ENCODE assay signal across 8 mouse cellular contexts in the genomic region with DNA sequence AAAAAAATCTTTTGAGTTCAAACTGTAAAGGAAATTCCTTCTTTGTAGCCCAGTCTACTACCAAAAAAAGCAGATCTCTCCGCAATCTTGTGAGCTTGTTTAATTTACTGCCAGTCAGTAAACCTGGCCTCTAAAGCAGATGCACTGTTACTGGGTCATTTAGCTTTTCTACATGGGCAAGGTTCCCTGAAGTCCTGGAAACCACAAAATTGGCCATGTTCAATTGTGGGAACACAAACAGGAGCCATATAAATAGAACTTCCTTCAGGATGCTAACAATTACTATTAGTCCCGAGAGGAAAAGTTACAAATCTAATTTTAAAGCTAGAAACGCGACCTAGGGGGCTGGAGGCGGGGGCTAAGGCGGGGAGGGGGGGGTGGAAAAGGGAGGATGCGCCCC. TPM values are rescaled to one million over a fixed set of nuclear protein-coding genes. Genes with fewer than 3 reads are reported as not detected.
DNase-seq lines count a peak whose midpoint lies in the region; ATAC-seq and TF ChIP-seq lines count a peak whose summit lies in the region.

No protein-coding gene starts in this region.

- WGBS in embryonic facial prominence, embryonic 13.5 days = 5% methylated on average over 7 of the region's 7 CpGs
- WGBS in intestine, postnatal 0 days = 4% methylated on average over 7 of the region's 7 CpGs

- H3K36me3 ChIP-seq in ES-Bruce4 (ENCODE audit: control insufficient read depth, insufficient read depth, low read length, poor library complexity, severe bottlenecking) = no peaks in the 10 kb centered on the region
- H3K36me3 ChIP-seq in embryonic facial prominence, embryonic 13.5 days = no peaks in the 10 kb centered on the region
- H3K36me3 ChIP-seq in intestine, postnatal 0 days (ENCODE audit: control insufficient read depth, insufficient read depth) = no peaks in the 10 kb centered on the region

- H3K4me3 ChIP-seq in gastrocnemius, adult 2 months = peak overlapping the region; percentile 74
- peak overlapping the region; percentile 87 for H3K4me3 ChIP-seq in ES-Bruce4 (ENCODE audit: low read depth, low read length)
- H3K4me3 ChIP-seq in embryonic facial prominence, embryonic 13.5 days = peak overlapping the region; percentile 55
- H3K4me3 ChIP-seq in intestine, postnatal 0 days (ENCODE audit: low read depth, low read length) = peak overlapping the region; percentile 51

- intact Hi-C loops in gastrocnemius, adult 2 months (cut with DNase I) = no loop called here
- intact Hi-C loops in gastrocnemius, postnatal 36 days (cut with DNase I) = no loop called here
- intact Hi-C loops in left cerebral cortex, postnatal 36 days (cut with DNase I) = loop anchor here (10.0 kb wide), 1 partner anchor 617 kb away; the partner anchor contains the start of gene Lin7c

- peak overlapping the region; percentile 66 for H3K4me2 ChIP-seq in embryonic facial prominence, embryonic 13.5 days
- peak overlapping the region; percentile 65 for H3K4me2 ChIP-seq in intestine, postnatal 0 days (replicated peaks; ENCODE audit: low read depth)

- H3K27ac ChIP-seq in gastrocnemius, adult 2 months = peak overlapping the region; percentile 85
- H3K27ac ChIP-seq in ES-Bruce4 (ENCODE audit: insufficient read depth, low read length) = peak overlapping the region; percentile 75; the same call in 1 of the 2 replicates
- peak overlapping the region; percentile 16; the same call in 1 of the 2 replicates for H3K27ac ChIP-seq in embryonic facial prominence, embryonic 13.5 days
- H3K27ac ChIP-seq in intestine, postnatal 0 days (ENCODE audit: low read depth, low read length) = no peak overlapping the region

- no peaks in the 10 kb centered on the region for H3K4me1 ChIP-seq in ES-Bruce4 (ENCODE audit: control insufficient read depth, insufficient read depth, low read length)
- peaks cover 9% of the 10 kb centered on the region for H3K4me1 ChIP-seq in embryonic facial prominence, embryonic 13.5 days
- no peaks in the 10 kb centered on the region for H3K4me1 ChIP-seq in intestine, postnatal 0 days (replicated peaks; ENCODE audit: control insufficient read depth, insufficient read depth, low read length)

- no peak for ATAC-seq in embryonic facial prominence, embryonic 13.5 days (ENCODE audit: insufficient number of reproducible peaks, insufficient read depth, low FRiP score, low TSS enrichment, low read depth)
- ATAC-seq in intestine, postnatal 0 days = no peak

- peak overlapping the region; percentile 78 for H3K9ac ChIP-seq in ES-Bruce4 (ENCODE audit: low read depth, poor library complexity, severe bottlenecking)
- H3K9ac ChIP-seq in embryonic facial prominence, embryonic 13.5 days = peak overlapping the region; percentile 73
- H3K9ac ChIP-seq in intestine, postnatal 0 days (ENCODE audit: low read depth, low read length) = peak overlapping the region; percentile 22

- no peaks in the 10 kb centered on the region for H3K27me3 ChIP-seq in ES-Bruce4 (ENCODE audit: control insufficient read depth, insufficient read depth, low read length, poor library complexity, severe bottlenecking)
- no peaks in the 10 kb centered on the region for H3K27me3 ChIP-seq in embryonic facial prominence, embryonic 13.5 days
- H3K27me3 ChIP-seq in intestine, postnatal 0 days (replicated peaks; ENCODE audit: control insufficient read depth, insufficient read depth, low read length) = no peaks in the 10 kb centered on the region

- H3K9me3 ChIP-seq in ES-Bruce4 (replicated peaks; ENCODE audit: control insufficient read depth, insufficient read depth, low read length, poor library complexity, severe bottlenecking) = no peaks in the 10 kb centered on the region
- no peaks in the 10 kb centered on the region for H3K9me3 ChIP-seq in embryonic facial prominence, embryonic 13.5 days
- no peaks in the 10 kb centered on the region for H3K9me3 ChIP-seq in intestine, postnatal 0 days (ENCODE audit: control insufficient read depth)

- no peak for TF ChIP-seq CTCF in gastrocnemius, adult 2 months (IDR thresholded peaks at IDR 0.05)
- no peak for TF ChIP-seq CTCF in ES-Bruce4 (IDR thresholded peaks at IDR 0.05; ENCODE audit: low read depth, low read length)
- TF ChIP-seq CTCF in intestine, postnatal 0 days (IDR thresholded peaks at IDR 0.05; ENCODE audit: low read depth) = no peak

- TF ChIP-seq POLR2A in ES-Bruce4 (IDR thresholded peaks at IDR 0.05; ENCODE audit: insufficient read depth, low read length) = no peak

- no peak for TF ChIP-seq EP300 in ES-Bruce4 (IDR thresholded peaks at IDR 0.05; ENCODE audit: insufficient read depth, low read depth, low read length)

- DNase-seq in gastrocnemius, adult 2 months = no peak
- no peak for DNase-seq in gastrocnemius, postnatal 36 days
- peak; percentile 15 for DNase-seq in retina, postnatal 1 day
- DNase-seq in left cerebral cortex, adult 11 months (ENCODE audit: low spot score) = no peak
- DNase-seq in left cerebral cortex, postnatal 36 days (ENCODE audit: low spot score in 2 of 2) = no peak

RNA-seq across cellular contexts. Expression of gene Kif18a, which starts 2.9 kb away (rescaled TPM):
- total RNA-seq in gastrocnemius, adult 2 months (2021) = under 1 TPM; 0.48 to 0.70 TPM
- total RNA-seq in gastrocnemius, postnatal 36 days (2021) = under 1 TPM; 0.72 to 0.92 TPM
- 46.6 and 49.9 TPM in 2 replicates for polyA plus RNA-seq in ES-Bruce4 (2011; ENCODE audit: insufficient read depth, insufficient read length, low read depth, missing spikeins)
- polyA plus RNA-seq in embryonic facial prominence, embryonic 13.5 days (2015; fragmentation: Nextera tagmentation; extraction: Ambion mirVana) = 21.0 and 23.9 TPM in 2 replicates
- 3.0 and 3.5 TPM in 2 replicates for polyA plus RNA-seq in intestine, postnatal 0 days (2015; fragmentation: Nextera tagmentation; extraction: Ambion mirVana)
- 1 to 10 TPM; 1.0 to 1.7 TPM for total RNA-seq in left cerebral cortex, postnatal 36 days (2021)

RNA-seq across cellular contexts. Expression of gene Mettl15, which starts 3.0 kb away (rescaled TPM):
- 1 to 10 TPM; 3.2 to 7.9 TPM for total RNA-seq in gastrocnemius, adult 2 months (2021)
- 1 to 10 TPM; 5.4 to 7.3 TPM for total RNA-seq in gastrocnemius, postnatal 36 days (2021)
- 10.1 and 11.0 TPM in 2 replicates for polyA plus RNA-seq in ES-Bruce4 (2011; ENCODE audit: insufficient read depth, insufficient read length, low read depth, missing spikeins)
- polyA plus RNA-seq in embryonic facial prominence, embryonic 13.5 days (2015; fragmentation: Nextera tagmentation; extraction: Ambion mirVana) = 11.6 and 15.0 TPM in 2 replicates
- 5.0 and 5.5 TPM in 2 replicates for polyA plus RNA-seq in intestine, postnatal 0 days (2015; fragmentation: Nextera tagmentation; extraction: Ambion mirVana)
- 1 to 10 TPM; 4.7 to 5.3 TPM for total RNA-seq in left cerebral cortex, postnatal 36 days (2021)

Comparison
In these comparisons a context has a peak if more than half of its experiments do, and no peak if none do; other contexts are left out.
1. H3K9ac ChIP-seq: peak in every context shown above with its lines; median percentile 78 in ES-Bruce4; 73 in embryonic facial prominence, embryonic 13.5 days; 22 in intestine, postnatal 0 days.